Mouse (Mus musculus) layer of hippocampus, adult 9-10 months (tissue): ENCODE data around the gene Add3.
A peak's percentile ranks its signal among the peaks of the same experiment; 100 is the strongest.
"Not testable (repeated sequence)": the region's sequence is repeated elsewhere in the genome, so short reads cannot be mapped to it uniquely, and the experiment has no call there.

ENCODE experiments used
- DNase-seq: peaks from one replicate; pipeline ENCODE4 v3.0.0; 2022; ENCODE audit warnings: low spot score

Gene Add3

GRCm38 (mm10) chr19:53193964-53194582 lies 53.8 kb downstream of the Add3 start:
- no peak for DNase-seq

DNA sequence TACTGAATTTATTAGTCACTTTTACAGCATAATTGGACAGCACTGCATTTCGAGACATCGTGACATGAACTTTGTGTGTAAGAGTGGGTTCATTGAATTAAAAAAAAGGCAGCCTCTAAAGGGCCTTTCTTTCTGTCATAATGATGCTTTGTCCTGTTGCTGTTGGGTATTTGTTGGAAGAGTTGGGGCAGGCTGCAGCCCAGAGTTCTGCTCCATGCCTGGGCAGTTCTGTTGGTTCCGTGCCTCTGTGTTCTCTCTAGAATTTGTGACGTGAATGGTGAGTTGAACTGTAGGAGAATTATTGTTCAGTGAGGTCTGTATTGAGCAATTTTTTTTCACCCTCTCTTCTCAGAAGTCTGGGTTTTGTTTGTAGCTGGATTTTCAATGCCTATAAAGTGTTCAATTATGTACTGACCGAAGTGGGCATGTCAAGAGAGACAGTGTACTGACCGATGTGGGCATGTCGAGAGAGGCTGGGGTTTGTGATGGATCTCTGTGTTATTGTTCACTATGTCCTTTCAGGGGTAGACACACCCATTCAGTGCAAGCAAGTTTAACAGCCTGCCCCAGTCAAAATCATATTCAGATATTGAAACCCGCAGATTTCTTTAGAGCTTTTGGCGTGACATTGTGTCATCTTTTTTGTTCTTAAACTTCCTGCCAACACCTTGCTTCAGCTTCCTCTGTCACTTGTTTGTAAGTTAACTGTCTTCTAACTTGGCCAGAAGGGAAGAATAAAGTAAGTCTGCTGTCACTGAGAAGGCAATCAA lies 54.7 kb downstream of the Add3 start:
- DNase-seq: no peak

GRCm38 (mm10) chr19:53196961-53197360 lies 56.7 kb downstream of the Add3 start:
- DNase-seq: no peak

GRCm38 (mm10) chr19:53197766-53198165 lies 57.5 kb downstream of the Add3 start:
- DNase-seq: no peak

DNA sequence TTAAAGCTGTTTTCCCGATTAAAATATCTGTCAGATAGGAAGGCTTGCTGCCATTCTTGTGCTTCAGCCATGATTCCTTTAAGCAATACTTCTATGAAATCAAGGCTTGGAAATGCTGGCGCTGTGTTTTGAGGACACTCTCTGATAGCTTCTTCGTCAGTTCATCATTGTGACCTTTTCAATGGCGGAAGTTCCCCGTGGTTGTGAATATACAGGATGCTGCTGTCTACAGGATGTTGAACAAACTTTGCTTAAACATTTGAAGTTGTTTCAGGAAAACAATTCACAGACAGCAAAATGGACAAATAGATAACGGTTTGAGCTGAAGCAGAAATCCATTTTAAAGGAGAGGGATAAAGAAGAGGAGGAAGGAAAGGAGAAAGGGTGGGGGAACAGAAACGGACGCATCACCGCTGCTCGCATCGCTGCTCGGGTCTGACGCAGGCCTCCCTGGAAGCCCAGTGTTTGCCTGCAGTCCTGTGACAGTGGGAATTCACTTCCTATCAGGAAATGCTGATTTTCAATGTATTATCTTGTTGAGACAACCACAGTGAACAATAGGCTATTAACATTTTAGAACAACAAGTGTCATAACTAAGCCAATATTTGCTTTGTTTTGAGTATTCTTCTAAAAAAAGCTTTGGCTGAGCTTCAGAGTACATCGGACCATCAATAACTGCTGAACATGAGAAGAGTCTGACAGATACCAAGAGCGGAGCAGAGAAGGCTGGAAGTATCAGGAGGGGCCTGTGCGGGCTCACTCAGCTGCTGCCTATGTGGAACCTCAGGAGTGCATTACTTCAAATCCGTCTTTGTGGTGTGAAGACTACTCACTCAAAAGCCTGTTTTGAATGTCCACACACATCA lies 58.7 kb downstream of the Add3 start:
- no peak for DNase-seq

DNA sequence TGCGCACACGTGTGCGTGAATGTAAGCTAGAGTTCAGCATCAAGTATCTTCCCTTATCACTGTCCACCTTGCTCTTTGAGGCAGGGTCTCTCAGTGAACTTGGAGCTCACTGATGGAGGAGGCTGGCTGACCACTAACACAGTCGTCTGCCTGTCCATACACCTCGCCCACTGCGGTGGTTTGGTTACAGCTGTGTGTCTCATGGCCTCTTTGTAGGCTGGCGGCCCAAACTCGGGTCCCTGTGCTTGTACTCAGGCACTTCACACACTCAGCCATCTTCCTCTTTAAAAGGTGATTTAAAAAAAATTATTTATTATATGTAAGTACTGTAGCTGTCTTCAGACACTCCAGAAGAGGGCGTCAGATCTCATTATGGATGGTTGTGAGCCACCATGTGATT lies 59.5 kb downstream of the Add3 start:
- DNase-seq: no peak

GRCm38 (mm10) chr19:53202116-53202515 lies 61.9 kb downstream of the Add3 start:
- no peak for DNase-seq

- no peak for DNase-seq
Observed at GRCm38 (mm10) chr19:53206986-53207385, 66.7 kb downstream of the Add3 start.

- no peak for DNase-seq
Observed at GRCm38 (mm10) chr19:53208830-53209229, 68.6 kb downstream of the Add3 start.

DNA sequence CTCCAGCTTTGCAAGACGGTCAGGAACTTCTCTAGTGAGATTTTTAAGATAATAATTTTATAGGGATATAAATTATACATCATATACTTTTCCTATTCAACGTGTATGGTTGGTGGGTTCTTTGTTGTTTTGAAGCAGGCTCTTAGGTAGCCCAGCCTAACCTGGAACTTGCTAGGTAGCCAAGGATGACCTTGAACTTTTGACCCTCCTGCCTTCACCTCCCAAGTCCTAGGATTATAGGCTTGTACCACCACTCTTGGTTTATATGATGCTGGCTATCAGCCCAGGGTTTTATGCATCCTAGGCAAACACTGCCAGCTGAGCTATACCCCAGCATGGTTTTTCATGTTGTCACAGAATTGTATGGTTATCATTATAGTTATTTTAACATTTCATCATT lies 70.0 kb downstream of the Add3 start:
- no peak for DNase-seq

GRCm38 (mm10) chr19:53215352-53215751 lies 75.1 kb downstream of the Add3 start:
- DNase-seq: no peak

- no peak for DNase-seq
Observed at GRCm38 (mm10) chr19:53216761-53217538, 76.7 kb downstream of the Add3 start.

GRCm38 (mm10) chr19:53217837-53218236 lies 77.6 kb downstream of the Add3 start:
- DNase-seq: no peak

DNA sequence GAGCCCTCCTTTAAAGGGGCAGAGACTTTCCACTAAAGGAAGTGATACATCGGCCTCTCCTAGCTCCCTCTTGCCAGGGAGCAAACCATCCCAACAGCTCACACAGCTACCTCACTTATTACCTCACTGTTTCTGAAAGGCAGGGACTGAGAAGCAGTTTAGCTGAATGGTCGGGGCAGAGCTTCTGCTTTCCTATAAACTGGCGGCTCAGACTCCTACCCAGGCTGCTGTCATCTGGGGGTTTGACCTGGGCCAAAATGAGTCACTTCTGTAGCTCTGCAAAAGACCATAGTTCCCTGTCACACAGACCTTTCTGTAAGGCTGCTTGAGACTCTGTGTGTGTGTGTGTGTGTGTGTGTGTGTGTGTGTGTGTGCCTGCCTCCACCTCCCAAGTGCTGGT lies 79.1 kb downstream of the Add3 start:
- DNase-seq: no peak

DNA sequence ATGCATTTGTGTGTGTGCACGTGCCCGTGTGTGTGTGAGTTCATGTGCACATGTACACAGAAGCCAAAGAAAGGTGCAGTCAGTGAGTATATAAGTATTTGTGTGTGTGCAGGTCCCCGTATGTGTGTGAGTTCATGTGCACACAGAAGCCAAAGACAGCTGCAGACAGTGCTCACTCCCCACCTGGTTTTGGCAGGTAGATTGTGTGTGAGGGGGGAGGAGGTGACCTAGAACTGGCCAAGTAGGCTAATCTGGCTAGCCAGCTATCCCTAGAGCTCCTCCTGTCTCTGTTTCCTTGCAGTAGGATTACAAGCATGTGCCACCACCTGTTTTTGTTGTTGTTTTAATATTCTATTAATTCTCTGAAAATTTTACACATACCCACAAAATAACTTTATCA lies 80.9 kb downstream of the Add3 start:
- DNase-seq: no peak

GRCm38 (mm10) chr19:53225249-53226070 lies 85.2 kb downstream of the Add3 start:
- not testable (repeated sequence) for DNase-seq

GRCm38 (mm10) chr19:53226651-53227050 lies 86.4 kb downstream of the Add3 start:
- no peak for DNase-seq

DNA sequence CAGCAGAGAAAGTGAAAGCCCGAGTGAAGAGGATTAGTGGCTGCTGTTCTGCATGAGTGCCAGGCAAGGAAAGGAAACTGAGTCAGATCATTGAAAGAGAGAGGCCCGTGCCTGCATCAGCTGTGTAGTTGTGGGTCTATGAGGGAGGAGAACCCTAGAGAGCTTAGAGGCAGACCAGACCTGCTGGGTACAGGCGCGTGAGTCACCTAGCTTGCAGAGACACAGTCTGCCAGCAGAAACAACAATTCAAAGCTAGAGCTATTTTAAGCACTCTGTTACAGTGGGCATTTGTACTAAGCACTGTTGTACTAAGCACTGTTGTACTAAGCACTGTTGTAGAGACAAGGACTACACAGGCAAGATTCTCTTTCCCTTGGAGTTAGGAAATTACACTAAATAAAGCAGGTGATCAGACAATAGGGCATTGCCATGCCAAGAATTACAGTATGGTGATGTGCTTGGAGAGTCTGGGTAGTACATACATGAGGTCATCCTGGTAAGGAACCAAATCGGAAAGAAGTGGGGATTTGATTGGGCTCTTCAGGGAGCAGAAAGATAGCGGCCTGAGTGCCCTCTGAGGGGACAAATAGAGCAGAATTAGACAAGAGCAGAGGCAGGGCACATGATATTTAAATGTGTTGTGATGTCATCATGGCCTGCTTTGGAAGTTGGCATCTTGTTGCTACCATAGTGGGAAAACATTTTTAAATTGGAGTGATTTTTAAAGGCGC lies 88.0 kb downstream of the Add3 start:
- peak; percentile 21 for DNase-seq

DNA sequence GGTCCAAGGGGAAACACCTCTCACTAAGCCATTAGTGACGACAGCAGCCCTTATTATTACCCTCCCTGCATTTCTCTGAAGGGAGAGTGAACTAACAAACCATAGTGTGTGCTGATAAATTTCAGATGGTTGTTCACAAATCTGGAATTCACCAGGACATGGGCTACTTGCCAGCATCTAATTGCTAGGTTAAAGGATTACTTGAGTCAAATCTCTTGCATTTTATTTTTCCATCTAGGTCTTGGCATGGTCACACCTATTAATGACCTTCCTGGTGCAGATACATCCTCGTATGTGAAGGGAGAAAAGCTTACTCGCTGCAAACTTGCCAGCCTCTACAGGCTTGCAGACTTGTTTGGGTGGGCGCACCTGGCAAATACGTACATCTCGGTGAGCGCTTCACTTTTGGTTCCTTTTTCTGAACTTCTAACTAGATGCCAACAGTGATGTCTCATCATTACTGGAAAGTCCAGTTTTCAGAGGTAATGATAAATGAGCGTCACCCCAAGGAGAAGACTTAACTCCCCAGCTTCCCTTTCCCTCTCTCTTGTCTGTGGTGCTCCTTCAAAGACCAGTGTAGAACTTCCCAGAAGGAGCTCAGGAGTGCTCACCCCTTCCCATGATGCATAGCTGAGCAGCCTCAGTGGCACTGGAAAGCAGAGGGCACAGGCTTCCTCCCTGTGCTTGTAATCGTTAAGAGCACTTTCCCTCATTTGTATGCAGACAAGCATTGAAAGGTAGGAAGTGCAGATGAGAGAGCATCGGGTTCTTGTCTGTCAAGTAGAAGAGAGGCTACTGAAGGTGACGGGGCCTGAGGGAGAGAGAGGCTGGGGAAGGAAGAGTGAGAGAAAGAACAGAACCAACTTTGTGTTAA lies 90.9 kb downstream of the Add3 start:
- no peak for DNase-seq
